Mouse (Mus musculus) kidney, adult 9 months (tissue): ENCODE measurements around the gene Vmn2r112.
"Not testable (repeated sequence)": the region's sequence is repeated elsewhere in the genome, so short reads cannot be mapped to it uniquely, and the experiment has no call there.

ENCODE experiments used
- DNase-seq: peaks from one replicate; pipeline ENCODE4 v3.0.0; 2022

Vmn2r112 gene

DNA sequence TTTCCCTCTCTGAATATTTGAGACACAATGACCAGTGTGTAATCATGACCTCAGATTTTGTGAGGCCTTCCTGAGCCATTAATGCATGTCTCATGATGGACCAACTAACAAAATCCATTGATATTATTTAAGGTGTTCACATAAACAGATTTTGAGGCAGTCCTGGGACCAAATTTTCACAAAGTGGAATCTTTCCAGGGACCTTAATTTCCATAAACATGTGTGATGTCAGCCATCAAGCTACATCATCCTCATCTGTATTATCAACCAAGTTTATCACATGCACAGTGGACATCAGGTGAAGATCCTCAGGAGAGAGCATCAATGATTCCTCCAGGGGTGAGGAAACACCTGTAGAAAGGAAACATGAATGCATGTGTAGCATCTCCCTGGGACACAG lies at the start of gene Vmn2r112:
Gene Vmn2r112, plus strand, starts transcription at position 301 of the 400 bp plus-strand sequence.
- DNase-seq: not testable (repeated sequence)

DNA sequence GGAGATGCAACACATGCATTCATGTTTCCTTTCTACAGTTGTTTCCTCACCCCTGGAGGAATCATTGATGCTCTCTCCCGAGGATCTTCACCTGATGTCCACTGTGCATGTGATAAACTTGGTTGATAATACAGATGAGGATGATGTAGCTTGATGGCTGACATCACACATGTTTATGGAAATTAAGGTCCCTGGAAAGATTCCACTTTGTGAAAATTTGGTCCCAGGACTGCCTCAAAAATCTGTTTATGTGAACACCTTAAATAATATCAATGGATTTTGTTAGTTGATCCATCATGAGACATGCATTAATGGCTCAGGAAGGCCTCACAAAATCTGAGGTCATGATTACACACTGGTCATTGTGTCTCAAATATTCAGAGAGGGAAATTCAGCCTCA lies 27.4 kb upstream of the Vmn2r112 start, which contains the start of gene Vmn2r111:
Gene Vmn2r111, minus strand, starts transcription at position 101 of the 400 bp plus-strand sequence.
- DNase-seq: not testable (repeated sequence)

DNA sequence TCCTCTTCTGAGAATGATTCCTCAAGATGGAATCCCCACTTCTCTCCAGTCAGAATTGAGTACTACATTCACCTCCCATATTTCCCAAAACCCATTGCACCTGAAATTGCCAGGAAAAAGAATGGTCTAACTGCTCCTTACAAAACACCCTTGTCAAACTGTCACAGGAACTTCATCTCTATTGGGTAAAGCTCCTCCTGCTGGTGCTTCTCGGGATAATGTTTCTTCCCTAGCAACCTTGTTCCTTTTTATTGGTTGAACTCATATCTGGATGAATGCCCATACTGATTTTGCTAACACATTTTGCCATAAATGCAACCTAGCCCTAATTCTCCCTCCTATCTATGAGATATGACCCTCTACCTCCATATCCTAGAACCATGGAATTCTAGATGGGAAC lies 29.9 kb downstream of the Vmn2r112 start:
- DNase-seq: no peak
